Mouse (Mus musculus) C2C12 (cell line): ENCODE results near the gene Dop1a. TPM values are rescaled to one million over a fixed set of nuclear protein-coding genes. Genes with fewer than 3 reads are reported as not detected.

Experiments used
- H3K27me3 ChIP-seq: one replicate; pipeline ENCODE4 v1.6.1; 2011; ENCODE audit not compliant: control insufficient read depth, insufficient read depth, insufficient read length
- H3K36me3 ChIP-seq: one replicate; pipeline ENCODE4 v1.6.1; 2011; ENCODE audit not compliant: control insufficient read depth, insufficient read depth
- H3K4me3 ChIP-seq: one replicate; pipeline ENCODE4 v1.5.1; 2011; ENCODE audit warnings: mild to moderate bottlenecking, control low read depth; ENCODE audit not compliant: poor library complexity, insufficient read depth, severe bottlenecking
- H3K79me2 ChIP-seq: one replicate; pipeline ENCODE4 v1.6.1; 2011; ENCODE audit not compliant: control insufficient read depth, insufficient read depth
- H3K79me3 ChIP-seq: one replicate; pipeline ENCODE4 v1.6.1; 2011; ENCODE audit warnings: low read depth, control low read depth
- H3ac ChIP-seq: one replicate; pipeline ENCODE3; 2011; ENCODE audit warnings: low read depth; ENCODE audit not compliant: control insufficient read depth, insufficient read length
- CEBPB ChIP-seq: IDR thresholded peaks from one replicate; pipeline ENCODE4 v1.6.1; 2011; ENCODE audit warnings: low read depth, mild to moderate bottlenecking, control low read depth, moderate library complexity
- CTCF ChIP-seq: IDR thresholded peaks from one replicate; pipeline ENCODE4 v1.5.1; 2011; ENCODE audit not compliant: control insufficient read depth, insufficient read depth, insufficient read length
- FOSL1 ChIP-seq: IDR thresholded peaks from one replicate; pipeline ENCODE4 v1.8.0; 2011; ENCODE audit warnings: mild to moderate bottlenecking, low read length; ENCODE audit not compliant: poor library complexity, insufficient read depth, severe bottlenecking
- MAX ChIP-seq: IDR thresholded peaks from one replicate; pipeline ENCODE4 v1.6.1; 2011; ENCODE audit warnings: mild to moderate bottlenecking, control low read depth
- MYOD1 ChIP-seq: IDR thresholded peaks from one replicate; pipeline ENCODE4 v1.6.1; 2011; ENCODE audit warnings: low read depth; ENCODE audit not compliant: control insufficient read depth, insufficient read length
- MYOG ChIP-seq: IDR thresholded peaks from one replicate; pipeline ENCODE4 v1.6.1; 2011; ENCODE audit not compliant: control insufficient read depth, insufficient read length; ENCODE audit errors: extremely low read depth
- USF1 ChIP-seq: IDR thresholded peaks from one replicate; pipeline ENCODE4 v1.6.1; 2011; ENCODE audit warnings: low read depth, mild to moderate bottlenecking, control low read depth, moderate library complexity
- polyA plus RNA-seq: library from polyadenylated mRNA; unstranded; fragments of >200 nt; fragmentation: generic; extraction: Trizol; gene quantifications from one replicate; pipeline ENCODE4 v1.2.1, GENCODE M21; 2012; ENCODE audit warnings: missing spikeins

Gene Dop1a
- polyA plus RNA-seq, 1 experiment, result 3.0 TPM

DNA sequence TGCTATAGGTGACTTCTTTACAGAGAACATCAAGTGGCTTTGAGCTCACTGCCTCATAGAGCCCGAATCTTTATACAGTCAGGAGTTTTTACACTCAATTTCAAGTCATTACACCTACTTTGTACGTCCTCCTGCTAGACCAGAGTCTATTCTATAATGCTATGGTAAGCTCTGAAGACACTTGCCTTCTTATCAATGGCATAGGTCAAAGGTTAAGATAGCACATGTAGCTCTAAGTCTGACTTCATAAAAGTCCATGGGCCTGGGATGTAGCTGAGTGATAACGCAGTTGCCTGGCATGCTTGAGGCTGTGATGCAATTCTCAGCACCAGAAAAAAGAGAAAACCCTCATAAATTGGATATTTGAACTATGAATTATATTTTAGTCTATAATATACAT, 47.4 kb downstream of the Dop1a start:
- TF ChIP-seq USF1 (no peak), MYOD1 (no peak), MAX (no peak), CTCF (no peak), CEBPB (no peak), MYOG (no peak), FOSL1 (no peak)
- Histone ChIP-seq H3K4me3 (no peak overlapping the region), H3K36me3 (peaks cover 37% of the 10 kb centered on the region), H3K27me3 (no peaks in the 10 kb centered on the region), H3K79me3 (no peaks in the 10 kb centered on the region), H3K79me2 (no peaks in the 10 kb centered on the region), H3ac (no peak overlapping the region)

DNA sequence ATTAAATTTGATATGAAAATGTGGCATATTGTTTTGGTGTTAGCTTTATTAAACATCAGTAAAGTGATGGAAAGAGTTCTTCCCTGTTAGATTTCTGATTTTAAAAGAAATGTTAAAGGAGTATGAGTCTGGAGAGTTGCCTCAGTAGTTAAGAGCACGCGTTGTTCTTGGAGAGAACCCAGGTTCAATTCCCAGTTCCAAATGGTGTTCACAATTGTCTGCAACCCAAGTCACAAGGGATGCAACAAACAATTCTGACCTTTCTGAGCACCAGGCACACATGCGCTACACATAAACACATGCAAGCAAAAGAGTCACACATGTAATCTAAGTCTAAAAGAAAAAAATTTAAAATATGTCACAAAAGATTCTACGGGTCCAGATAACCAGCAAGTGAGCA, 47.8 kb downstream of the Dop1a start:
- no peaks in the 10 kb centered on the region for H3K27me3 ChIP-seq
- H3ac ChIP-seq, result no peak overlapping the region
- H3K36me3 ChIP-seq, result peaks cover 37% of the 10 kb centered on the region
- TF ChIP-seq MYOD1 (no peak), CTCF (no peak), CEBPB (no peak), USF1 (no peak), MAX (no peak), FOSL1 (no peak), MYOG (no peak)
- H3K79me2 ChIP-seq, result no peaks in the 10 kb centered on the region
- H3K79me3 ChIP-seq, result no peaks in the 10 kb centered on the region
- no peak overlapping the region for H3K4me3 ChIP-seq

DNA sequence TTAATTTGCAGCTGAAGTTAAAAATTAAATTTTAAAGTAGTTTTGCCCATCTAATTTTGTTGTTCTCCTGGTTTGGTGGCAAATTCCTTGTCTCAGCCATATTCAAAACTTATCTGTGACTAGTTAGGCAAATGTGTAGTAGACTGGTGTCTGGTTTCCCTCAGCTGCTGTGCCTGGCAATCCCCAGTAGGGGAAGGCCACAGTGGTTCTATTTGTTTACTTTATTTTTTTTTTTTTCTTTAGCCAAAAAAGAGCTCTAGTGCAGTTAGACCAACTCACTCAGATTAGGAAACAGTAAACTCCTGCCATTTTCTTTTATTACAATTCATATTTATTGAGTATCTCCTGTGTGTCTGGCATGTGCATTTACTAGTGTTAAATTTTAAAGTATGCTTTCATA, 55.4 kb downstream of the Dop1a start:
- no peak for TF ChIP-seq CEBPB
- TF ChIP-seq FOSL1, result no peak
- TF ChIP-seq MYOG, result no peak
- TF ChIP-seq CTCF, result no peak
- no peak for TF ChIP-seq MYOD1
- TF ChIP-seq USF1, result no peak
- TF ChIP-seq MAX, result no peak
- no peak overlapping the region for H3ac ChIP-seq
- no peak overlapping the region for H3K4me3 ChIP-seq
- H3K79me2 ChIP-seq, result no peaks in the 10 kb centered on the region
- no peaks in the 10 kb centered on the region for H3K27me3 ChIP-seq
- H3K36me3 ChIP-seq, result peaks cover 29% of the 10 kb centered on the region
- no peaks in the 10 kb centered on the region for H3K79me3 ChIP-seq

DNA sequence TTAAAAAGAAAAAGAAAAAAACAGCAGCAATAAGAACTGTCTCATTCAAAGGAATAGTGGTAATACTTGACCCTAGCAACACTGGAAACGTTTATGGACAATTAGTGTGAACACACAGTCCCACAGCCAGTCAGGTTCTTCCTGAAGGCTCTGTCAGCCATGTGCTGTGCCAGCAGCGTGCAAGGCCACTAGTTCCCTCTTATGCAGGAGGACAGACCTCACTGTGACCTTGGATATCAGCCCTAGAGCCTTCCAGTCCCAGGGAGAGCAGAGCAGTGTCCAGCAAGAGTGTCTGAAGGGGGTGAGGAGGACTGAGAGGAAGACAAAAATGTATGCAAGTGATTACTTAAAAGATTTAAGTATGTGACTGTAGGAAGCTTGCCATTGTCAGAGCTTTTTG, 58.6 kb downstream of the Dop1a start:
- Histone ChIP-seq H3K79me3 (no peaks in the 10 kb centered on the region), H3K79me2 (no peaks in the 10 kb centered on the region), H3ac (no peak overlapping the region), H3K36me3 (peaks cover 33% of the 10 kb centered on the region), H3K4me3 (no peak overlapping the region), H3K27me3 (no peaks in the 10 kb centered on the region)
- no peak for TF ChIP-seq MYOD1

DNA sequence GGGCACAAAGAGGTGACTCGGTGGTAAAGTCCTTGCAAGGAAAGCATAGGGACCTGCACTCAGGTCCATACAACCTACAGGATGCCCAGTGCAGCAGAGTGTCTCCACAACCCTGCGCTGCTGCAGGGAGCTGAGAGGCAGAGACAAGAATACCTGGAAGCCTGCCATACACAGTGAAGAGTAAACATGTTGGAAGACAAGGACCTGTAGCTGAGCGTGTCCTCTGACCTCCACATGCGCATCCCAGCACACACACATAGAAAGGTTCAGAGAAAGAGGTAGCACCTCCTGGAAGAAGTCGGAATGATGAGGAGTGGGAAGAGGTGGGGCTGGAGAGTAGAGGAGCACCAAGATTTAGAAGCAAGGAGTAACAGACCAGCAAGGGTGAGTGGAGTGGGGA, 67.1 kb downstream of the Dop1a start:
- H3K79me2 ChIP-seq, result no peaks in the 10 kb centered on the region
- no peak for TF ChIP-seq MYOD1
- TF ChIP-seq FOSL1, result no peak
- no peak for TF ChIP-seq USF1
- no peak for TF ChIP-seq MYOG
- no peak for TF ChIP-seq CEBPB
- TF ChIP-seq CTCF, result no peak
- no peak for TF ChIP-seq MAX
- H3K36me3 ChIP-seq, result peaks cover 6% of the 10 kb centered on the region
- H3K27me3 ChIP-seq, result no peaks in the 10 kb centered on the region
- no peak overlapping the region for H3K4me3 ChIP-seq
- no peaks in the 10 kb centered on the region for H3K79me3 ChIP-seq
- no peak overlapping the region for H3ac ChIP-seq

DNA sequence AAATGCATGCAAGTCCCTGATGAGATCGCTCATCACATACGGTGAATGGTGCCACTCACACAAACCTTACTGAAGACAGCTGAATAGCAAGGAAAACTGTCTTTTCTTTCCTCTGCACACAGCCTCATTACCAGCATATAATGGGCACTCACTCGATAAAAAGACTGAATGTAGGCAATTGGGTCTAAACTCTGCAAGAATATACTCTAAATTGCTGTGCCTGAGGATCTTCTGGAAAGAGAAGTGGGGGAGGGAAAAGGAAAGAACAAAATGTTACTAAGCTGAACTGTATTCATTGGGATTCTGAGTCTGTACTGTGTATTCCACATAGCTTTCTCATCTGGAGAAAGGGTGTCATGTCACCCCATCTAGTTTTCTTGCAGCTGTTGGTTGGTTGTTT, 76.5 kb downstream of the Dop1a start:
- no peak overlapping the region for H3ac ChIP-seq
- no peaks in the 10 kb centered on the region for H3K79me2 ChIP-seq
- H3K79me3 ChIP-seq, result no peaks in the 10 kb centered on the region
- no peak overlapping the region for H3K4me3 ChIP-seq
- H3K36me3 ChIP-seq, result peaks cover 23% of the 10 kb centered on the region
- TF ChIP-seq MAX (no peak), CEBPB (no peak), MYOG (no peak), MYOD1 (no peak), CTCF (no peak), FOSL1 (no peak), USF1 (no peak)
- no peaks in the 10 kb centered on the region for H3K27me3 ChIP-seq
